Mouse (Mus musculus) intestine, embryonic 14.5 days (tissue): ENCODE measurements at regions not wholly inside any gene's neighbourhood (a gene's known extent, or its start where the extent isn't known, plus 50 kb on each side); places are given as distances from the start of the nearest gene placed in this dataset.

ENCODE experiments used
- ATAC-seq: fragments of 200-750 bp; cut with Nextera tagmentation; replicated peaks from 2 replicates; pipeline ENCODE4 v1.8.0; 2017; ENCODE audit warnings: low read depth, moderate number of reproducible peaks, moderate TSS enrichment, moderate library complexity; ENCODE audit not compliant: low FRiP score, low TSS enrichment
- DNase-seq: peaks from one replicate; pipeline ENCODE4 v3.0.0-alpha.2; 2018; ENCODE audit warnings: low spot score
- H3K27ac ChIP-seq: fragments of 300-500 bp; sonication (generic); 2 replicates; pipeline ENCODE4 v1.5.1; 2014; ENCODE audit warnings: low read depth, mild to moderate bottlenecking, control low read depth
- H3K27me3 ChIP-seq: fragments of 300-500 bp; sonication (generic); replicated peaks from 2 replicates; pipeline ENCODE4 v1.6.1; 2014; ENCODE audit warnings: low read length, control low read depth; ENCODE audit not compliant: control insufficient read depth, insufficient read depth
- H3K36me3 ChIP-seq: fragments of 300-500 bp; sonication (generic); 2 replicates; pipeline ENCODE4 v1.6.1; 2014; ENCODE audit warnings: low read length, control low read depth; ENCODE audit not compliant: control insufficient read depth, insufficient read depth
- H3K4me1 ChIP-seq: fragments of 300-500 bp; sonication (generic); replicated peaks from 2 replicates; pipeline ENCODE4 v1.6.1; 2014; ENCODE audit warnings: low read length, control low read depth, mixed read lengths; ENCODE audit not compliant: control insufficient read depth, insufficient read depth
- H3K4me2 ChIP-seq: fragments of 300-500 bp; sonication (generic); 2 replicates; pipeline ENCODE4 v1.6.1; 2014; ENCODE audit warnings: low read length
- H3K4me3 ChIP-seq: fragments of 300-500 bp; sonication (generic); 2 replicates; pipeline ENCODE4 v1.5.1; 2014; ENCODE audit warnings: low read depth, low read length, control low read depth, mixed read lengths
- H3K9ac ChIP-seq: fragments of 300-500 bp; sonication (generic); 2 replicates; pipeline ENCODE4 v1.6.1; 2014; ENCODE audit warnings: mild to moderate bottlenecking, low read length
- H3K9me3 ChIP-seq: fragments of 300-500 bp; sonication (generic); 2 replicates; pipeline ENCODE4 v1.6.1; 2016; ENCODE audit warnings: low read length, control low read depth; ENCODE audit not compliant: control insufficient read depth
- WGBS: fragments of 180-500 bp; shearing (Covaris S2); extraction: QIAGEN DNeasy Blood & Tissue Kit; methylation state at CpG from one replicate; pipeline ENCODE4 v1.1.7; 2014; 5-methylcytosine and 5-hydroxymethylcytosine counted together

GRCm38 (mm10) chr4:10315144-10315543 lies 559.2 kb upstream of the 2610301B20Rik start:
- Histone ChIP-seq H3K4me1 (no peaks in the 10 kb centered on the region), H3K36me3 (no peaks in the 10 kb centered on the region), H3K4me2 (no peak overlapping the region), H3K9ac (no peak overlapping the region), H3K4me3 (no peak overlapping the region), H3K27me3 (no peaks in the 10 kb centered on the region), H3K27ac (no peak overlapping the region), H3K9me3 (no peaks in the 10 kb centered on the region)
- WGBS: 68% methylated on average over 4 of the region's 4 CpGs
- DNase-seq (no peak), ATAC-seq (no peak)

- 39% methylated on average over 3 of the region's 3 CpGs for WGBS
- Histone ChIP-seq H3K9me3 (no peaks in the 10 kb centered on the region), H3K36me3 (no peaks in the 10 kb centered on the region), H3K4me2 (no peak overlapping the region), H3K4me3 (no peak overlapping the region), H3K9ac (no peak overlapping the region), H3K4me1 (no peaks in the 10 kb centered on the region), H3K27me3 (no peaks in the 10 kb centered on the region), H3K27ac (no peak overlapping the region)
- no peak for ATAC-seq
- no peak for DNase-seq
Observed at GRCm38 (mm10) chr4:10315875-10316274, 558.4 kb upstream of the 2610301B20Rik start.

- Histone ChIP-seq H3K9me3 (no peaks in the 10 kb centered on the region), H3K27ac (no peak overlapping the region), H3K4me2 (no peak overlapping the region), H3K4me3 (no peak overlapping the region), H3K36me3 (no peaks in the 10 kb centered on the region), H3K4me1 (no peaks in the 10 kb centered on the region), H3K27me3 (no peaks in the 10 kb centered on the region), H3K9ac (no peak overlapping the region)
- no peak for DNase-seq
- ATAC-seq: no peak
- WGBS: 66% methylated on average over 2 of the region's 2 CpGs
Observed at GRCm38 (mm10) chr4:10344147-10344546, 530.2 kb upstream of the 2610301B20Rik start.

DNA sequence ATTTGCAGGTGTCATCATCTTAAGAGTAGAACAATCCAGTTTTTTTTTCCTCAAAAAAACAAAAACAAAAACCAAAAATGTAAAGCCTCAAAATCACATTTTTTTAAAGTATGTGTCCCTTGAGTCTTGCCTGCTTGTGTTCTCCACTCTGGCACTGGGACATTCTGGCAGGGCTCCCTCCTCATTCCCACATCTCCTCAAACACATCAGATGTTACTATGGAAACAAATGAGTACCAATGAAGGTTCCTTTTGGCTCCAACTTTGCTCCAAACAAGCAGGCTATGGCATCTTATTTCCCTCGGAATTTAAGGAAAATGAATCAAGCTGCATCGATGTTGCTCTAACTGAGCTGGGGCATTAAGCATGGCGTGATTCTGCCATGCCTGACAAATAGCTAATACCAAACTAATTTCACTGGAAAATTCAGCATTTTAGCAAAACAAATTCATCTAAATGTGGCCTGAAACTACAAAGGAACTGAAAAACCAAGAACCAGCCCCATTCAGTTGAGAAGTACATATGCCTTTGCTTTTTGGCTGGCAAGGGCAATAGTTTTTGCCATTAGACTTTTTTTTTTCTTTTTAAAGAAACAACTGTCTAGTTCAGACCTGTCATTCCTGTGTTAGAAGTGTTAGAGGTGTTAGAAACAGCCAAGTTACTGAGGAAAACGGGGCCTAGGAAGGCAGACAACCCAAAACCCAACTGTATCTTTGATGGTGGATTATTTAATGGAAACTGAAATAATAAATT lies 522.2 kb upstream of the 2610301B20Rik start:
- ATAC-seq: no peak
- 73% methylated on average over 4 of the region's 4 CpGs for WGBS
- DNase-seq: no peak

DNA sequence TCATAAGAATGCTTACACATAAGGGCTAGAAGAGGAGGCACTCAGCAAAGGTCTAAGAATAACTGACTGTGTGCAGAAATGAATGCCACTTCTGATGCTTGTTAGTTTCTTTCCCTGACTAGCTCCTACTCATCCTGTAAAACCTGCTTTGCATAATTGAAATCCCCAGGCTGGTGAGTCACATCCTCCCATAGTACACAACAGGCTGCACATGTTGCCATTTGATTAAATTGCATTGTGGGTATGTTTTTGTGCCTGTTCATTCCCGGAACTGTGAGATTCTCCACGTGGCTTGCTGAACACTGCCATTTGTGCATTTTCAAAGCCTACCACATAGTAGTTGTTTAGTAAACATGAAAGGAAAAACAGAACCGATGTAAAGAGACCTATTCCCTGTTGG lies 516.7 kb upstream of the 2610301B20Rik start:
- H3K4me2 ChIP-seq: no peak overlapping the region
- DNase-seq (no peak), ATAC-seq (no peak)
- H3K4me1 ChIP-seq: no peaks in the 10 kb centered on the region
- H3K36me3 ChIP-seq: no peaks in the 10 kb centered on the region
- no peaks in the 10 kb centered on the region for H3K27me3 ChIP-seq
- no peak overlapping the region for H3K9ac ChIP-seq
- WGBS: 69% methylated on average over 3 of the region's 3 CpGs
- H3K27ac ChIP-seq: no peak overlapping the region
- no peaks in the 10 kb centered on the region for H3K9me3 ChIP-seq
- H3K4me3 ChIP-seq: no peak overlapping the region

More for the DNA sequence above, 522.2 kb upstream of the 2610301B20Rik start:
- H3K4me3 ChIP-seq: no peak overlapping the region
- H3K4me1 ChIP-seq: no peaks in the 10 kb centered on the region
- H3K27ac ChIP-seq: no peak overlapping the region
- no peak overlapping the region for H3K4me2 ChIP-seq
- no peaks in the 10 kb centered on the region for H3K9me3 ChIP-seq
- no peaks in the 10 kb centered on the region for H3K36me3 ChIP-seq
- H3K27me3 ChIP-seq: no peaks in the 10 kb centered on the region
- no peak overlapping the region for H3K9ac ChIP-seq

GRCm38 (mm10) chr4:10389790-10390189 lies 484.5 kb upstream of the 2610301B20Rik start:
- Histone ChIP-seq H3K36me3 (no peaks in the 10 kb centered on the region), H3K4me1 (no peaks in the 10 kb centered on the region), H3K27me3 (no peaks in the 10 kb centered on the region), H3K4me2 (no peak overlapping the region), H3K4me3 (no peak overlapping the region), H3K9me3 (no peaks in the 10 kb centered on the region), H3K9ac (no peak overlapping the region), H3K27ac (no peak overlapping the region)
- ATAC-seq: no peak
- 52% methylated on average over 2 of the region's 2 CpGs for WGBS
- DNase-seq: no peak

GRCm38 (mm10) chr4:10397249-10397648 lies 477.0 kb upstream of the 2610301B20Rik start:
- Histone ChIP-seq H3K27me3 (no peaks in the 10 kb centered on the region), H3K4me1 (no peaks in the 10 kb centered on the region), H3K4me3 (no peak overlapping the region), H3K9ac (no peak overlapping the region), H3K36me3 (no peaks in the 10 kb centered on the region), H3K4me2 (no peak overlapping the region), H3K9me3 (no peaks in the 10 kb centered on the region), H3K27ac (no peak overlapping the region)
- DNase-seq (no peak), ATAC-seq (no peak)

DNA sequence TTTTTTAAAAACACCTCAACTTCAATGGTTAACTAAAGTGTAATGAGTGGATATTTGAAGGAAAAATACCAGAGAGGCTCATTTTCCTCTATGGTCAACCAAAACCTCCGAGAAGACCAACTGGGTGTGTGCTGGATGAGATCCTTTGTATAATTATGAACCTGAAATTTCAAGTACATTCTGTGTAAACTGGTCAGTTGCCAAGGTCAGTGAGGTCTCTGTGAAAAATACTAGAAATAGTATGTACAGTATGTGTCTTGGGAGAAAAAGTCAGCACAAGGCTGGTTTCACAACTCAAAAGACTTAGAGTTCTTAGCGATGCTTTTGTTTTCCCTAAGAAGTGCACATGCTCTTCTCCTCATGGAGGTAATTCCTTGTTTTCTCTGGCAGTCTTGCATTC lies 476.2 kb upstream of the 2610301B20Rik start:
- no peaks in the 10 kb centered on the region for H3K9me3 ChIP-seq
- H3K4me1 ChIP-seq: no peaks in the 10 kb centered on the region
- H3K4me2 ChIP-seq: no peak overlapping the region

GRCm38 (mm10) chr4:10399649-10400048 lies 474.6 kb upstream of the 2610301B20Rik start:
- H3K27ac ChIP-seq: no peak overlapping the region
- H3K27me3 ChIP-seq: no peaks in the 10 kb centered on the region
- DNase-seq (no peak), ATAC-seq (no peak)
- H3K9ac ChIP-seq: no peak overlapping the region
- no peaks in the 10 kb centered on the region for H3K9me3 ChIP-seq
- no peak overlapping the region for H3K4me2 ChIP-seq
- no peaks in the 10 kb centered on the region for H3K4me1 ChIP-seq
- WGBS: 67% methylated on average over 1 of the region's 1 CpGs
- H3K36me3 ChIP-seq: no peaks in the 10 kb centered on the region
- no peak overlapping the region for H3K4me3 ChIP-seq

More for the DNA sequence above, 476.2 kb upstream of the 2610301B20Rik start:
- no peaks in the 10 kb centered on the region for H3K27me3 ChIP-seq
- H3K36me3 ChIP-seq: no peaks in the 10 kb centered on the region
- no peak for ATAC-seq
- no peak overlapping the region for H3K27ac ChIP-seq
- H3K9ac ChIP-seq: no peak overlapping the region
- WGBS: 93% methylated on average over 2 of the region's 2 CpGs
- H3K4me3 ChIP-seq: no peak overlapping the region
- DNase-seq: no peak
